In the genomic region with DNA sequence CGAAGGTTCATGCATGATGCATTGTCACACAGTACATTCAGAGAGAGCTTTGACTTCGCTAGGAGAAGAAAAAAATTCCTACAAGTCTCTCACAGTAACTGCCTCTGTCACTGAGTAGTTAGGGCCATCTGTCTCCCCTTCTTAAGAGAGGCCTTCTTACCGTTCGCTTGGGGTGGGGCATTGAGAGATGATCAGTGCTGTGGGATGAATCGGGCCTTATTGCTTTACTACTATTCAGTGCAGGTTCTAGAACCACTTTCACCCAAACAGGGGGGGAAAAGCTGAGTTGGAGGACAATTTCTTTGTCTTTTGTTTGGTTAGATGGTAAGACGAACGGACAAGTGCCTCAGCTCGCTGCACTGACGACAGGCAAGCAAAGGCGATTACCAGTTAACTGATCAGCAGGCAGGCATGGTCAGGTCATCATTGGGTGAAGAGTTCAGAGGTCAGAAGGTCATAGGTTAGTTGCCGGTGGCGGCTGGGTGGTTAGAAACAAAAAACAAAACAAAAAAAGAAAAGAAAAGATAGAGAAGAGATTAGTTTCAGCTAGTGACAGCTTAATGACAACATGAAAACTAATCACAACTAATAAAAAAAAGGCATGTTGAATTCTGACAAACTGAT, we compare ENCODE assay signal across 13 mouse cellular contexts.
DNase-seq lines count a peak whose midpoint lies in the region; ATAC-seq and TF ChIP-seq lines count a peak whose summit lies in the region.
"Had no signal": no experiment of that assay in that cellular context is flagged by ENCODE, and none has a peak within 500 bp of the region (broad histone marks: within the 10 kb centered on the region; RNA-seq: fewer than 3 reads in every experiment).

No protein-coding gene starts in this region.

- DNase-seq in forebrain, embryonic 10.5 days (ENCODE audit: extremely low spot score, low spot score): no peak
- no peak for DNase-seq in midbrain, postnatal 0 days (ENCODE audit: low spot score)
- peak; percentile 43 for DNase-seq in retina, postnatal 1 day
- DNase-seq in B cell, adult 2 months: no peak
- no peak for DNase-seq in adrenal gland, postnatal 10 days
- DNase-seq: adrenal gland, postnatal 36 days; kidney, postnatal 25 days; lung, adult 2 months had no signal

- H3K9ac ChIP-seq in forebrain, embryonic 13.5 days: no peak overlapping the region
- no peak overlapping the region for H3K9ac ChIP-seq in midbrain, embryonic 12.5 days (replicated peaks)
- H3K9ac ChIP-seq in midbrain, postnatal 0 days (replicated peaks; ENCODE audit: low read length, poor library complexity, severe bottlenecking): no peak overlapping the region
- H3K9ac ChIP-seq in hindbrain, embryonic 13.5 days: no peak overlapping the region
- H3K9ac ChIP-seq: limb, embryonic 12.5 days; neural tube, embryonic 12.5 days had no signal

- no peaks in the 10 kb centered on the region for H3K9me3 ChIP-seq in forebrain, embryonic 13.5 days (replicated peaks)
- no peaks in the 10 kb centered on the region for H3K9me3 ChIP-seq in forebrain, embryonic 10.5 days
- H3K9me3 ChIP-seq in midbrain, embryonic 12.5 days: no peaks in the 10 kb centered on the region
- no peaks in the 10 kb centered on the region for H3K9me3 ChIP-seq in midbrain, postnatal 0 days (ENCODE audit: low read length)
- H3K9me3 ChIP-seq in hindbrain, embryonic 13.5 days: no peaks in the 10 kb centered on the region
- H3K9me3 ChIP-seq: limb, embryonic 12.5 days; neural tube, embryonic 12.5 days had no signal

- H3K4me3 ChIP-seq in forebrain, embryonic 13.5 days: no peak overlapping the region
- H3K4me3 ChIP-seq in forebrain, embryonic 10.5 days: no peak overlapping the region
- H3K4me3 ChIP-seq in midbrain, embryonic 12.5 days: no peak overlapping the region
- no peak overlapping the region for H3K4me3 ChIP-seq in midbrain, postnatal 0 days (ENCODE audit: low read depth, low read length)
- H3K4me3 ChIP-seq in hindbrain, embryonic 13.5 days: no peak overlapping the region
- H3K4me3 ChIP-seq: limb, embryonic 12.5 days; neural tube, embryonic 12.5 days had no signal

- no peaks in the 10 kb centered on the region for H3K27me3 ChIP-seq in forebrain, embryonic 13.5 days
- H3K27me3 ChIP-seq in forebrain, embryonic 10.5 days (ENCODE audit: poor library complexity, severe bottlenecking): no peaks in the 10 kb centered on the region
- no peaks in the 10 kb centered on the region for H3K27me3 ChIP-seq in midbrain, embryonic 12.5 days
- H3K27me3 ChIP-seq in midbrain, postnatal 0 days (ENCODE audit: insufficient read depth, low read length): no peaks in the 10 kb centered on the region
- no peaks in the 10 kb centered on the region for H3K27me3 ChIP-seq in hindbrain, embryonic 13.5 days
- H3K27me3 ChIP-seq: limb, embryonic 12.5 days; neural tube, embryonic 12.5 days had no signal

- H3K4me1 ChIP-seq in forebrain, embryonic 13.5 days: peaks cover 7% of the 10 kb centered on the region; the same call in 1 of the 2 replicates
- peaks cover 6% of the 10 kb centered on the region for H3K4me1 ChIP-seq in forebrain, embryonic 10.5 days
- 0 out of 2 replicates have a peak, but pooled peaks cover 4% of the 10 kb centered on the region for H3K4me1 ChIP-seq in midbrain, embryonic 12.5 days
- no peaks in the 10 kb centered on the region for H3K4me1 ChIP-seq in midbrain, postnatal 0 days (ENCODE audit: insufficient read depth, low read length)
- H3K4me1 ChIP-seq in hindbrain, embryonic 13.5 days (replicated peaks): peaks cover 4% of the 10 kb centered on the region; the same call in 1 of the 2 replicates
- H3K4me1 ChIP-seq: limb, embryonic 12.5 days had no signal

- no peak for TF ChIP-seq CTCF in midbrain, postnatal 0 days (IDR thresholded peaks at IDR 0.05)

- peaks cover 22% of the 10 kb centered on the region for H3K36me3 ChIP-seq in forebrain, embryonic 13.5 days (ENCODE audit: poor library complexity, severe bottlenecking)
- H3K36me3 ChIP-seq in forebrain, embryonic 10.5 days (replicated peaks): peaks cover 61% of the 10 kb centered on the region
- peaks cover 18% of the 10 kb centered on the region for H3K36me3 ChIP-seq in midbrain, embryonic 12.5 days
- no peaks in the 10 kb centered on the region for H3K36me3 ChIP-seq in midbrain, postnatal 0 days (ENCODE audit: insufficient read depth, low read length)
- H3K36me3 ChIP-seq in hindbrain, embryonic 13.5 days: peaks cover 17% of the 10 kb centered on the region

- 26% methylated on average over 12 of the region's 12 CpGs for WGBS in forebrain, embryonic 13.5 days
- 31% methylated on average over 12 of the region's 12 CpGs for WGBS in forebrain, embryonic 10.5 days
- WGBS in midbrain, embryonic 12.5 days: 16% methylated on average over 12 of the region's 12 CpGs
- WGBS in midbrain, postnatal 0 days: 20% methylated on average over 12 of the region's 12 CpGs
- 10% methylated on average over 12 of the region's 12 CpGs for WGBS in hindbrain, embryonic 13.5 days

- H3K4me2 ChIP-seq in forebrain, embryonic 13.5 days: no peak overlapping the region
- H3K4me2 ChIP-seq in midbrain, embryonic 12.5 days (replicated peaks): no peak overlapping the region
- H3K4me2 ChIP-seq in midbrain, postnatal 0 days (ENCODE audit: low read depth, low read length, poor library complexity, severe bottlenecking): no peak overlapping the region
- no peak overlapping the region for H3K4me2 ChIP-seq in hindbrain, embryonic 13.5 days
- H3K4me2 ChIP-seq: limb, embryonic 12.5 days; neural tube, embryonic 12.5 days had no signal

- ATAC-seq in forebrain, embryonic 13.5 days: no peak
- no peak for ATAC-seq in midbrain, embryonic 12.5 days (ENCODE audit: low FRiP score, low read depth)
- no peak for ATAC-seq in midbrain, postnatal 0 days (ENCODE audit: low FRiP score)
- ATAC-seq in hindbrain, embryonic 13.5 days (ENCODE audit: low FRiP score): no peak

- H3K27ac ChIP-seq in forebrain, embryonic 13.5 days: peak overlapping the region; percentile 0; the same call in 1 of the 2 replicates
- no peak overlapping the region for H3K27ac ChIP-seq in forebrain, embryonic 10.5 days
- H3K27ac ChIP-seq in midbrain, embryonic 12.5 days (replicated peaks): peak overlapping the region; percentile 58
- H3K27ac ChIP-seq in midbrain, postnatal 0 days (ENCODE audit: low read depth, low read length): no peak overlapping the region
- H3K27ac ChIP-seq in hindbrain, embryonic 13.5 days: peak overlapping the region; percentile 30; the same call in 1 of the 2 replicates
- H3K27ac ChIP-seq: limb, embryonic 12.5 days; neural tube, embryonic 12.5 days had no signal

Comparison
In these comparisons a context has a peak if more than half of its experiments do, and no peak if none do; other contexts are left out.
1. H3K27ac ChIP-seq: peak in forebrain, embryonic 13.5 days (single experiment), midbrain, embryonic 12.5 days (single experiment) and hindbrain, embryonic 13.5 days (single experiment); none in forebrain, embryonic 10.5 days (single experiment) and midbrain, postnatal 0 days (single experiment).